ENCODE assay signal across 10 mouse cellular contexts in genomic region chr6:72656053-72656442, GRCm38 (mm10). TPM values are rescaled to one million over a fixed set of nuclear protein-coding genes. Genes with fewer than 3 reads are reported as not detected.
DNase-seq lines count a peak whose midpoint lies in the region; ATAC-seq and TF ChIP-seq lines count a peak whose summit lies in the region.
"Had no signal": no experiment of that assay in that cellular context is flagged by ENCODE, and none has a peak within 500 bp of the region (broad histone marks: within the 10 kb centered on the region; RNA-seq: fewer than 3 reads in every experiment).

No protein-coding gene starts in this region.

- no peak for DNase-seq in heart, postnatal 0 days (ENCODE audit: low spot score)
- no peak for DNase-seq in heart, adult 8-10 months (ENCODE audit: low spot score)
- no peak for DNase-seq in limb, embryonic 10.5 days (ENCODE audit: low spot score)
- DNase-seq in left cerebral cortex, adult 8-10 months (ENCODE audit: low spot score in 2 of 2), result no peak
- DNase-seq in cerebellum, postnatal 10 days, result no peak
- DNase-seq: cerebellum, adult 2 months had no signal

- no peak for TF ChIP-seq CTCF in heart, postnatal 0 days (IDR thresholded peaks at IDR 0.05; ENCODE audit: low read depth)

- peaks cover 40% of the 10 kb centered on the region for H3K4me1 ChIP-seq in heart, postnatal 0 days (ENCODE audit: control insufficient read depth, insufficient read depth)
- peaks cover 33% of the 10 kb centered on the region for H3K4me1 ChIP-seq in neural tube, embryonic 13.5 days (replicated peaks)
- H3K4me1 ChIP-seq in neural tube, embryonic 15.5 days, result peaks cover 29% of the 10 kb centered on the region
- H3K4me1 ChIP-seq in limb, embryonic 10.5 days, result peaks cover 67% of the 10 kb centered on the region

- TF ChIP-seq EP300 in heart, postnatal 0 days (IDR thresholded peaks at IDR 0.05; ENCODE audit: low read depth), result no peak

- no peaks in the 10 kb centered on the region for H3K27me3 ChIP-seq in heart, postnatal 0 days (ENCODE audit: control insufficient read depth, insufficient read depth, low read length)
- no peaks in the 10 kb centered on the region for H3K27me3 ChIP-seq in neural tube, embryonic 13.5 days
- H3K27me3 ChIP-seq in neural tube, embryonic 15.5 days (replicated peaks), result no peaks in the 10 kb centered on the region
- no peaks in the 10 kb centered on the region for H3K27me3 ChIP-seq in limb, embryonic 10.5 days (ENCODE audit: low read depth, poor library complexity, severe bottlenecking)

- H3K4me2 ChIP-seq in heart, postnatal 0 days (ENCODE audit: low read depth, low read length), result 0 out of 2 replicates have a peak overlapping the region, but pooled peaks have one; percentile 54
- peak overlapping the region; percentile 56; the same call in 1 of the 2 replicates for H3K4me2 ChIP-seq in neural tube, embryonic 13.5 days
- H3K4me2 ChIP-seq in neural tube, embryonic 15.5 days, result no peak overlapping the region

- 87% methylated on average over 7 of the region's 7 CpGs for WGBS in heart, postnatal 0 days
- 91% methylated on average over 7 of the region's 7 CpGs for WGBS in neural tube, embryonic 13.5 days
- WGBS in neural tube, embryonic 15.5 days, result 92% methylated on average over 7 of the region's 7 CpGs
- 66% methylated on average over 7 of the region's 7 CpGs for WGBS in limb, embryonic 10.5 days

- H3K9me3 ChIP-seq in heart, postnatal 0 days (replicated peaks; ENCODE audit: control insufficient read depth, low read length), result no peaks in the 10 kb centered on the region
- H3K9me3 ChIP-seq in neural tube, embryonic 13.5 days, result no peaks in the 10 kb centered on the region
- H3K9me3 ChIP-seq in neural tube, embryonic 15.5 days (replicated peaks), result no peaks in the 10 kb centered on the region
- H3K9me3 ChIP-seq in limb, embryonic 10.5 days (replicated peaks), result no peaks in the 10 kb centered on the region
- H3K9me3 ChIP-seq: G1E had no signal

- peak overlapping the region; percentile 84 for H3K27ac ChIP-seq in heart, postnatal 0 days (ENCODE audit: low read depth)
- H3K27ac ChIP-seq in neural tube, embryonic 13.5 days (replicated peaks), result peak overlapping the region; percentile 83; the same call in 1 of the 2 replicates
- no peak overlapping the region; the same call in 1 of the 2 replicates for H3K27ac ChIP-seq in neural tube, embryonic 15.5 days (replicated peaks)
- H3K27ac ChIP-seq in limb, embryonic 10.5 days, result peak overlapping the region; percentile 92

- H3K9ac ChIP-seq in heart, postnatal 0 days (replicated peaks; ENCODE audit: low read depth, low read length), result no peak overlapping the region
- H3K9ac ChIP-seq in neural tube, embryonic 13.5 days, result peak overlapping the region; percentile 63; the same call in 1 of the 2 replicates
- H3K9ac ChIP-seq in neural tube, embryonic 15.5 days (replicated peaks), result no peak overlapping the region

- H3K4me3 ChIP-seq in heart, postnatal 0 days (ENCODE audit: low read depth, low read length), result no peak overlapping the region
- H3K4me3 ChIP-seq in neural tube, embryonic 13.5 days, result no peak overlapping the region
- no peak overlapping the region for H3K4me3 ChIP-seq in neural tube, embryonic 15.5 days (replicated peaks)
- peak overlapping the region; percentile 45 for H3K4me3 ChIP-seq in limb, embryonic 10.5 days

- no peak for ATAC-seq in heart, postnatal 0 days (ENCODE audit: insufficient read depth, low read depth)
- no peak for ATAC-seq in neural tube, embryonic 13.5 days (ENCODE audit: low read depth)
- no peak for ATAC-seq in neural tube, embryonic 15.5 days (ENCODE audit: low FRiP score)
- ATAC-seq: inflammation-experienced regulatory T-cells, adult 6 months had no signal

- no peaks in the 10 kb centered on the region for H3K36me3 ChIP-seq in heart, postnatal 0 days (replicated peaks; ENCODE audit: control insufficient read depth, insufficient read depth, low read length)
- H3K36me3 ChIP-seq in neural tube, embryonic 13.5 days, result no peaks in the 10 kb centered on the region
- H3K36me3 ChIP-seq in neural tube, embryonic 15.5 days, result no peaks in the 10 kb centered on the region
- 0 out of 2 replicates have a peak, but pooled peaks cover 2% of the 10 kb centered on the region for H3K36me3 ChIP-seq in limb, embryonic 10.5 days
- H3K36me3 ChIP-seq: G1E had no signal

RNA-seq across cellular contexts. Expression of gene Tgoln1, which starts 39.2 kb away (rescaled TPM):
- 16.4 and 22.5 TPM in 2 replicates for total RNA-seq in heart, postnatal 0 days (2014; rRNA removed; ENCODE audit: low replicate concordance)
- 19.4 and 21.3 TPM in 2 replicates for polyA plus RNA-seq in heart, postnatal 0 days (2015; fragmentation: Nextera tagmentation; extraction: Ambion mirVana)
- 10 to 100 TPM; 63.6 to 67.4 (median 65.5) TPM for total RNA-seq in heart, adult 8-10 months (2022)
- 39.3 and 43.9 TPM in 2 replicates for polyA plus RNA-seq in neural tube, embryonic 13.5 days (2015; fragmentation: Nextera tagmentation; extraction: Ambion mirVana)
- 36.3 and 38.0 TPM in 2 replicates for polyA plus RNA-seq in neural tube, embryonic 15.5 days (2015; fragmentation: Nextera tagmentation; extraction: Ambion mirVana)
- 22.2 and 24.5 TPM in 2 replicates for polyA plus RNA-seq in limb, embryonic 10.5 days (2016; fragmentation: Nextera tagmentation; extraction: Ambion mirVana)
- total RNA-seq in left cerebral cortex, adult 8-10 months (2022), result 100 to 1,000 TPM in 2 of 4 experiments, 10 to 100 TPM in 2; 93.0 to 104 (median 99.0) TPM

RNA-seq across cellular contexts. Expression of gene Retsat, which starts 57.8 kb away (rescaled TPM):
- total RNA-seq in heart, postnatal 0 days (2014; rRNA removed; ENCODE audit: low replicate concordance), result 21.8 and 41.8 TPM in 2 replicates
- 64.4 and 69.1 TPM in 2 replicates for polyA plus RNA-seq in heart, postnatal 0 days (2015; fragmentation: Nextera tagmentation; extraction: Ambion mirVana)
- total RNA-seq in heart, adult 8-10 months (2022), result 100 to 1,000 TPM; 170 to 247 (median 189) TPM
- 5.3 and 5.4 TPM in 2 replicates for polyA plus RNA-seq in neural tube, embryonic 13.5 days (2015; fragmentation: Nextera tagmentation; extraction: Ambion mirVana)
- polyA plus RNA-seq in neural tube, embryonic 15.5 days (2015; fragmentation: Nextera tagmentation; extraction: Ambion mirVana), result 4.9 and 8.2 TPM in 2 replicates
- polyA plus RNA-seq in limb, embryonic 10.5 days (2016; fragmentation: Nextera tagmentation; extraction: Ambion mirVana), result 9.9 and 10.1 TPM in 2 replicates
- total RNA-seq in left cerebral cortex, adult 8-10 months (2022), result 10 to 100 TPM; 66.8 to 72.4 (median 68.4) TPM

RNA-seq across cellular contexts. Expression of gene Elmod3, which starts 57.8 kb away (rescaled TPM):
- total RNA-seq in heart, postnatal 0 days (2014; rRNA removed; ENCODE audit: low replicate concordance), result 21.9 and 30.9 TPM in 2 replicates
- 17.6 and 18.6 TPM in 2 replicates for polyA plus RNA-seq in heart, postnatal 0 days (2015; fragmentation: Nextera tagmentation; extraction: Ambion mirVana)
- total RNA-seq in heart, adult 8-10 months (2022), result 10 to 100 TPM; 12.1 to 16.4 (median 14.5) TPM
- polyA plus RNA-seq in neural tube, embryonic 13.5 days (2015; fragmentation: Nextera tagmentation; extraction: Ambion mirVana), result 17.5 and 18.9 TPM in 2 replicates
- 14.3 and 16.6 TPM in 2 replicates for polyA plus RNA-seq in neural tube, embryonic 15.5 days (2015; fragmentation: Nextera tagmentation; extraction: Ambion mirVana)
- 14.0 and 14.6 TPM in 2 replicates for polyA plus RNA-seq in limb, embryonic 10.5 days (2016; fragmentation: Nextera tagmentation; extraction: Ambion mirVana)
- total RNA-seq in left cerebral cortex, adult 8-10 months (2022), result 10 to 100 TPM; 21.1 to 26.4 (median 24.0) TPM
